Mouse (Mus musculus) spleen, adult 2 months (tissue): Measurements from ENCODE around the gene Thsd4.

Experiments used
- CTCF ChIP-seq: fragments of 200-500 bp; IDR thresholded peaks from 2 replicates; pipeline ENCODE4 v1.5.1; 2011; ENCODE audit warnings: mild to moderate bottlenecking, inconsistent platforms; ENCODE audit not compliant: insufficient read depth, insufficient read length, insufficient replicate concordance; ENCODE audit errors: extremely low read depth
- POLR2A ChIP-seq: fragments of 200-500 bp; IDR thresholded peaks from 2 replicates; pipeline ENCODE4 v1.6.1; 2011; ENCODE audit warnings: low read depth, low read length, inconsistent platforms

DNA sequence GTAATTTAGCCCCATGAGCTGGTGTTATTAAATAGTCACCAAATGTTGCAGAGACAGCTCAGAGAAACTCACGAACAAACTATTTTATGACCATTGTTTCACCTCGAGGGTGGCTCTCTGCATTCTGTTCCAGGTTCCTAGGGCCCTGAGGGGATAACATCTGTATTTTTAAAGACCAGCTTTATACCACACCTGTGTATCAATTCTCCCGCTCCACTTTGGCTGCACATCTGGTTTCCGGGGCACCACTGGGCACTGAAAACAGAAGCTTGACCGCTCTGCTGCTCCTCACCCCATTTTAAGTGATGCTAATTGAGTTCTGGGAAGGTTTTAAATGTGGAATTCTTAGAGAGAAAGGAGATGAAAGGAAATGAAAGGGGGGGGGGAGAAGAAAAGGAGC, 429.4 kb downstream of the Thsd4 start:
- TF ChIP-seq CTCF (no peak), POLR2A (no peak)
